Mouse (Mus musculus) ES-E14 (cell line): ENCODE measurements at regions not wholly inside any gene's neighbourhood (a gene's known extent, or its start where the extent isn't known, plus 50 kb on each side); places are given as distances from the start of the nearest gene placed in this dataset.

ENCODE experiments used
- DNase-seq: peaks from one replicate; pipeline ENCODE4 v3.0.0-alpha.2; 2013; ENCODE audit warnings: low read depth, low spot score
- H3K27ac ChIP-seq: 2 replicates; pipeline ENCODE4 v1.5.1; 2012; ENCODE audit warnings: low read depth, mild to moderate bottlenecking, low read length, moderate library complexity, mixed read lengths; ENCODE audit not compliant: poor library complexity, insufficient read depth, severe bottlenecking
- H3K36me3 ChIP-seq: 2 replicates; pipeline ENCODE4 v1.6.1; 2012; ENCODE audit warnings: mild to moderate bottlenecking, low read length, moderate library complexity, mixed read lengths; ENCODE audit not compliant: control insufficient read depth, poor library complexity, insufficient read depth, severe bottlenecking
- H3K4me1 ChIP-seq, 2 experiments: fragments of 150-350 bp in 1 of 2; sonication (generic) in 1 of 2; 2 replicates each; pipeline ENCODE4 v1.6.1; 2012; ENCODE audit warnings: low read length in 2 of 2, mild to moderate bottlenecking in 1 of 2, mixed read lengths in 1 of 2; ENCODE audit not compliant: control insufficient read depth in 2 of 2, insufficient read depth in 2 of 2, poor library complexity in 1 of 2
- H3K4me3 ChIP-seq, 2 experiments: fragments of 150-350 bp in 1 of 2; sonication (generic) in 1 of 2; 2 replicates each; pipeline ENCODE4 v1.5.1; 2012; ENCODE audit warnings: low read length in 2 of 2, low read depth in 1 of 2, mild to moderate bottlenecking in 1 of 2, mixed read lengths in 1 of 2; ENCODE audit not compliant: insufficient read depth in 1 of 2, poor library complexity in 1 of 2, severe bottlenecking in 1 of 2
- H3K9ac ChIP-seq: 2 replicates; pipeline ENCODE4 v1.6.1; 2012; ENCODE audit warnings: low read depth, mild to moderate bottlenecking, low read length, mixed read lengths; ENCODE audit not compliant: poor library complexity, insufficient read depth, severe bottlenecking
- H3K9me3 ChIP-seq: fragments of 150-350 bp; sonication (generic); 2 replicates; pipeline ENCODE4 v1.6.1; 2012; ENCODE audit warnings: low read depth, mild to moderate bottlenecking, low read length; ENCODE audit not compliant: control insufficient read depth, insufficient read depth
- CHD2 ChIP-seq: IDR thresholded peaks from 2 replicates; pipeline ENCODE4 v1.6.1; 2014; ENCODE audit warnings: mild to moderate bottlenecking, low read depth, low read length, inconsistent platforms
- HCFC1 ChIP-seq: IDR thresholded peaks from 2 replicates; pipeline ENCODE4 v1.6.1; 2012; ENCODE audit warnings: low read length, inconsistent platforms, borderline replicate concordance; ENCODE audit not compliant: insufficient read depth
- MAFK ChIP-seq: IDR thresholded peaks from 2 replicates; pipeline ENCODE4 v1.6.1; 2014; ENCODE audit warnings: mild to moderate bottlenecking, low read depth, low read length, inconsistent platforms; ENCODE audit not compliant: insufficient read depth
- ZC3H11A ChIP-seq: IDR thresholded peaks from 2 replicates; pipeline ENCODE4 v1.6.1; 2012; ENCODE audit warnings: low read depth, mild to moderate bottlenecking, inconsistent platforms, low read length, borderline replicate concordance
- ZNF384 ChIP-seq: IDR thresholded peaks from 2 replicates; pipeline ENCODE4 v1.6.1; 2012; ENCODE audit warnings: low read depth, low read length, inconsistent platforms
- in situ Hi-C, 2 experiments: fragments of 600-800 bp; cut with MboI; formaldehyde crosslinking; loops; one replicate each; pipeline ENCODE4 v1.15.1; 2025; ENCODE audit warnings: low sequenced_read_pairs in 2 of 2, inconsistent platforms in 1 of 2; ENCODE audit not compliant: unreplicated experiment in 2 of 2

DNA sequence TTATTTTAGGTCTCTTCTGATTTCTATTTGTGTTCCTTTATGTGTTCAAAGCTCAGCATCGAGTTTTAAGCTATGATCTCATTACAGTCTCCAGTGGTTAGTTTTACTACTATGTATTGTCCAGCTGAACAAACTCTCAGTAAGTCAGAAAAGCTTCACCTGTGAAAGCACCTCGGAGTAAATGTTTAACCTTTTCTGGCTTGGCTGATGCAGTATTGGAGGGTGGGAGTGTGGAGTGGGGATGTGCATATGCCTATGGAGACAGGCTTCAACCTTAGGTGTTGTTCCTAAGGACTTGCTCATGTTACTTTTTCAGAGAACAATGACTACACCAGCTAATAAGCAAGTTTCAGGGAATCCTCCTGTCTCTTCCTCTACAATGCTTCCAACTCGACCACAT lies 67.6 kb upstream of the Gm10295 start:
- no peaks in the 10 kb centered on the region for H3K36me3 ChIP-seq
- H3K4me1 ChIP-seq, result no peaks in the 10 kb centered on the region
- no peak for TF ChIP-seq HCFC1
- TF ChIP-seq MAFK, result no peak
- TF ChIP-seq ZC3H11A, result no peak
- TF ChIP-seq ZNF384, result no peak
- TF ChIP-seq CHD2, result no peak
- no peak overlapping the region for H3K27ac ChIP-seq
- no peak overlapping the region for H3K4me3 ChIP-seq
- H3K9me3 ChIP-seq, result no peaks in the 10 kb centered on the region
- H3K9ac ChIP-seq, result no peak overlapping the region
- no peak for DNase-seq
- in situ Hi-C loops, result no loop called here

DNA sequence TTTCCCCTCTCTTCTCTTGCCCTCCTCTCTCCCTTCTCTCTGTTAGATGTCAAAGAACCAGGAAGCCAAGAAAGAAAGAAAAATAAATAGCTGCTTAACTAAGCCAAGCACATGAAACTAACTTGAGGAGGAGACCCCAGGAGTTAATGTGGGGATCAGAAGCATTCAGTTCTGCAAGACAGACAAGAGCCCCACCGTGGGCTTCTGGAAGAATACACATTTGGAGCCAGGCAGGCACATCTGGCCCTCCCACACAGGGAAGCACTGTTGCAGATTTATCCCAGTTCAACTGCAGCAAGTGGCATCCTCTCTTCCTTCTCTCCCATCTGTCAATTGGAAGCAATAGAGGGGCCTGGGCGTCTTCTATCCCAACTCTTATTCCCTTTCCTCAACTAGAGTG lies 63.5 kb upstream of the Gm10295 start:
- DNase-seq, result no peak
- Histone ChIP-seq H3K4me3 (no peak overlapping the region), H3K27ac (no peak overlapping the region), H3K9ac (no peak overlapping the region), H3K4me1 (peaks cover 0 to 2% of the 10 kb centered on the region in 2 experiments; a peak in 1 of 4 replicates), H3K36me3 (no peaks in the 10 kb centered on the region), H3K9me3 (no peaks in the 10 kb centered on the region)
- TF ChIP-seq MAFK, result no peak
- TF ChIP-seq ZNF384, result no peak
- no peak for TF ChIP-seq HCFC1
- no peak for TF ChIP-seq CHD2
- no peak for TF ChIP-seq ZC3H11A
- in situ Hi-C loops, result no loop called here

DNA sequence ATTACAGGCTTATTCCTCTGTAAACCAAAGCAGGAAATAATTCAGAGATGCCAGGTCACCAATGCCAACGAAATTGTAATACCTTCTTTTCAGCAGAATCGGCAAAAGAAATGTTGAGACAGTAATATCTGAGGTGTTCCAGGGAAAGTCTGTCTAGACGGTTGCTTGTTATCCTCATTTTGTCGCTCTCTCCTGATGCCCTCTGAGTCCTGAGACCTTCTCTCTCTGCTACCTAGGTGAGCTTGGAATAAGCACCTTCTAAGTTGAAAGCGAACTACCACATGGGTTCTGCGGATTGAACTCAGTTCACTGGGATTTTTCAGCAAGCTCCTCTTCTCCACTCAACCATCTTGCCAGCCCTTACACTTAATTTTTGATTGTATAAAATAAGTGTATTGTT lies 61.8 kb upstream of the Gm10295 start:
- Histone ChIP-seq H3K36me3 (no peaks in the 10 kb centered on the region), H3K9me3 (no peaks in the 10 kb centered on the region), H3K9ac (no peak overlapping the region), H3K4me3 (no peak overlapping the region), H3K27ac (no peak overlapping the region), H3K4me1 (peaks cover 0 to 2% of the 10 kb centered on the region in 2 experiments; a peak in 1 of 4 replicates)
- DNase-seq, result no peak
- in situ Hi-C loops, result no loop called here
- TF ChIP-seq ZNF384, result no peak
- TF ChIP-seq HCFC1, result no peak
- no peak for TF ChIP-seq ZC3H11A
- TF ChIP-seq MAFK, result no peak
- TF ChIP-seq CHD2, result no peak

DNA sequence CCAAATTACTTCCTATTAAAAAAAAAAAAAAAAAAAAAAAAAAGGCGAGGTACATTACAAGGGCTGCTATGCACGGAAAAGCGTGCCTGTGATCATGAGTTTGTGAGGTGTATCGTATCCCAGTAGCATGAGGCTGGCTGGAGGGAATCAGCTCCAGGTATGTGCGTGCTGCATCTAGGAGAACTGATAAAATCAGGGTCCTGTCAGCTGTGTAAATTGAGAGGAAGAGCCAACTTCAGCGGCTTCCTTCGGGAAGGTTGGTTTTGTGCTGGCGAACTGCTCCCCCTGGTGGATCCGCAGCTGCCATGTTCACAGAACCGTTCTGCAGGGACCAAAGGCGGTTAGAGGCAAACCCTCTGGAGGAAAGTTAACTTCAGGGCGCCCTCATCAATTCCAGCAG lies 60.8 kb upstream of the Gm10295 start:
- H3K9me3 ChIP-seq, result no peaks in the 10 kb centered on the region
- H3K4me1 ChIP-seq, result peaks cover 0 to 2% of the 10 kb centered on the region in 2 experiments; a peak in 1 of 4 replicates
- H3K9ac ChIP-seq, result no peak overlapping the region
- DNase-seq, result peak; percentile 46
- H3K27ac ChIP-seq, result no peak overlapping the region
- peak; percentile 69 for TF ChIP-seq ZNF384
- no peak; the same call in 1 of the 2 replicates for TF ChIP-seq ZC3H11A
- H3K36me3 ChIP-seq, result no peaks in the 10 kb centered on the region
- in situ Hi-C loops, result no loop called here
- no peak overlapping the region for H3K4me3 ChIP-seq

DNA sequence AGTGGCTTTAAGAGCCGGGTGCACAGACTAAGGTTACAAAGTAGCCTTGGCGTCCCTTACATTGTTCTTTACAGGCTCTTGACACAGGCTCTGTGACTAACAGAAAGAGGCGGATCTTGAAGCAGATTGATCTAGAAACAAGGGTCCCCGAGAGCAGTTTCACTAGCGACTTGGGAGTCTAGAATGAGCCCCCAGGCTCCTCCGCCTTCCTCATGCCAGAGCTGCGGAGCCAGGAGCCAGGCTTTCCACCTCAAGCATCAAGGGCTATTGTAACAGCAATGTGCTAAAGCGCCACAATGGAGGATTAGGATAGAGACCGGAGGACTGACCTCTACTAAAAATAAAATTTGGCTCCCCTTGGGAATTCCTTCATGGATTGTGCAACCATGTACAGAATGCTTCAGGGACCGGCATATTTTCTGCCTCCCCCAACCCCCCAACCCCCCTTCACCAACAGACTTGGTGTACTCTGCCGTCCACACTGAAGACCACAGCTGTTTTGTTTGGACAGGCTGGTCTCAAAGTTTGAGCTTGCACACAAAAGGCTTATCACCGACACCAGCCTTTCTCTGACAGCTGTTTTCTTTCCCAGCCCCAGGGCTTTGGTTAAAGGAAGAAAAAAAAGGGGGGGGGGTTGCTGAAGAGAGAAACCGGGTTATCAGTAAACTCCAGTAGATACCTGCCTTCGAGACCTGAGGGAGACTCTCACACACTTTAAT lies 60.2 kb upstream of the Gm10295 start:
- in situ Hi-C loops, result no loop called here
- no peaks in the 10 kb centered on the region for H3K9me3 ChIP-seq
- 0 out of 2 replicates have a peak, but pooled peaks have one; percentile 24 for TF ChIP-seq ZNF384
- TF ChIP-seq ZC3H11A, result no peak
- TF ChIP-seq MAFK, result no peak
- peaks cover 0 to 2% of the 10 kb centered on the region in 2 experiments; a peak in 1 of 4 replicates for H3K4me1 ChIP-seq
- no peak overlapping the region; the same call in 1 of the 2 replicates for H3K9ac ChIP-seq
- H3K27ac ChIP-seq, result no peak overlapping the region
- H3K4me3 ChIP-seq, result no peak overlapping the region
- no peak for DNase-seq
- H3K36me3 ChIP-seq, result no peaks in the 10 kb centered on the region
